Mouse (Mus musculus): ENCODE data around the gene Mrpl12. TPM values are rescaled to one million over a fixed set of nuclear protein-coding genes. Genes with fewer than 3 reads are reported as not detected.

Mrpl12 gene
- polyA plus RNA-seq (2014; fragmentation: Illumina TruSeq; extraction: RNeasy Lipid Tissue Mini Kit (QIAGEN cat#74804); ENCODE audit: low read depth, low replicate concordance): 6.1 TPM

DNA sequence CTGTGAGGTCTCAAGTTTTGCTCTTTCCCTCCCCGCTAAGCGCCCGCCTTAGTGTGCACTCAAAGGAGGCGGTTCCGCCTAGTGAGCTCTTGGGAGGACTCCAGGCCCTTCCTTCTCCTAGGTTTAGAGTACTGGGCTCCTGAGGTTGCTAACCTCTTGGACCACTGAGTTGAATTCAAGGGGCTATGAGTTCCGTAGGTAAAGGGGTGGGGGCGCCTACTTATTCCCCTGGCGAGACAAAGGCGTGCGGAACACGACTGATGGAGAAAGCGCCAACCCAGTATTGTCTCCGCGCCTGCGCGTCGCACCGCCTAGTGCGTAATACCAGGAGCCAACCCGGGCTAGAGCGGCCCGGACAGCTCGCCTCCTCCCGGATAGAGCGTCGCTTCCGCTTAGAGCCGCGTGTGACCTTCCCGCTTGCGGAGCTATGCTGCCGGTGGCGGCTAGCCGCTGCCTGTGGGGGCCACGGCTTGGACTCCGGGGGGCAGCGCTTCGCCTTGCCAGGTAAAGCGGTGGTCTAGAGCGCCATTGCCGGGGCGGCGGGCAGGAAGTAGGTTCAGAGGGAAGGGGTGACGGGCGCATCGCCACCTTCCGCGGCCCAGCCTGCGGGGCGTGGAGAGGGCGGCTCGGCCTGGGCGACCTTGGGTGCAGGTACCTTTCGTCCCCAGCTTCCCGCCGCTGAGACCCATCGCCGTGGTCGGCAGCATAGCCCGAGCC, at the start of gene Mrpl12:
Gene Mrpl12, plus strand, starts transcription at position 349 of the 717 bp plus-strand sequence.

DNA sequence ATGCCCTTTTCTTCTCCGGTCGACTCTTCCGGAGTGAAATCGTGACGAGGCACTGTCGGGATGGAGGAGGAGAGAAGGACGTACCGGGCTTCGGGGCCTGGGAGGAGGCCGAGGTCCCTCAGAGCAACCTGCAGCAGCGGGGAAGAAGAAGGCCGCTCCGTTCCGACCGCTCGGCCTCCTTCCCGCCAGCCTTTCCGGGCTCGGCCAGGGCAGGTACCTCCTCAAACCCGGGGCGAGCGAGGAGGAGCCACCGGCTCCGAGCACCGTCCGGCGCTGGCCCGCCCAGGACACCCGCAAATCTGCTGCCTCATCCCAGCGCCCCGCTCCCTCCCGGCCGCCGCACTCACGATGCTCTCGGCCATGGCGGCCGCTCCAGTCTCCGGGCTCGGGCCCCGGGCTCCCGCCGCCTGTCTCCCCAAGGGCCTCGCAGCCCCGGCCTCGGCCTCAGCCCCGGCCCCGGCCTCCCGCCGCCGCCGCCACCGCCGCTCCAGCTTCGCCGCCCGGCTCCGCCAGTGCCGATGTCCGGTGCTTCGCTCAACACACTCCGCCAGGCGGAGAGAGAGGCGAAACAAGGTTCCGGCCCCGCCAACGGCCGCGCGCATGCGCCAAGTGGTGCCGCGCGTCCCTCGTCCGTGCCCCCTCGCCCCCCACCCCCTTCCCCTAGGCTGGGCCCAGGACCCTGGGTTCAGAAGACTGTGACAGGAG, 47.1 kb upstream of the Mrpl12 start, which contains the start of gene Nploc4:
Gene Nploc4, minus strand, starts transcription at position 557 of the 705 bp plus-strand sequence.

GRCm38 (mm10) chr11:120442344-120442743, 42.1 kb upstream of the Mrpl12 start, which contains the start of gene Tspan10:
TSS of gene Tspan10 (plus strand) at chr11:120442644.

DNA sequence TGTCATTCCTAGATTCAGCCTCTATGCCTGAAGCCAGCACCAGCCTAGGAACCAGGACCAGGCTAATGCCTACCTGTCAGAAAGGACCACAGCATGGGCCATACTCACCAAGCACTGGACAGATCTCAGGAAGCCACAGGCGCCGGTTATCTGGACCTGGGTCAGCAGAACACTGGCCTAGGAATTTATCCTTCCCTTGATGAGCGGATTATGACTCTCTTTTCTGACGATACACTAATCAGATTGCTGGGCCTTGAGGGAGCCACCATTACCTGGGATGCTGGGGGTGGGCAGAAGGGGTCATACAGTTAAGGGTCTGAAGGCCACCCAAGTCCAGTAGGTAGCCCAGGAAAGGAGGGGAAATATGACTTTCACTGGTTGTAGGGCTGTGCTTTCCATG, 31.1 kb upstream of the Mrpl12 start, which contains the start of gene Pde6g:
Gene Pde6g, minus strand, starts transcription at position 195 of the 400 bp plus-strand sequence.

GRCm38 (mm10) chr11:120457772-120458751, 26.4 kb upstream of the Mrpl12 start, which contains the start of the genes Oxld1 and Ccdc137:
TSS of gene Oxld1 (minus strand) at chr11:120458068.
TSS of gene Ccdc137 (plus strand) at chr11:120458115.

DNA sequence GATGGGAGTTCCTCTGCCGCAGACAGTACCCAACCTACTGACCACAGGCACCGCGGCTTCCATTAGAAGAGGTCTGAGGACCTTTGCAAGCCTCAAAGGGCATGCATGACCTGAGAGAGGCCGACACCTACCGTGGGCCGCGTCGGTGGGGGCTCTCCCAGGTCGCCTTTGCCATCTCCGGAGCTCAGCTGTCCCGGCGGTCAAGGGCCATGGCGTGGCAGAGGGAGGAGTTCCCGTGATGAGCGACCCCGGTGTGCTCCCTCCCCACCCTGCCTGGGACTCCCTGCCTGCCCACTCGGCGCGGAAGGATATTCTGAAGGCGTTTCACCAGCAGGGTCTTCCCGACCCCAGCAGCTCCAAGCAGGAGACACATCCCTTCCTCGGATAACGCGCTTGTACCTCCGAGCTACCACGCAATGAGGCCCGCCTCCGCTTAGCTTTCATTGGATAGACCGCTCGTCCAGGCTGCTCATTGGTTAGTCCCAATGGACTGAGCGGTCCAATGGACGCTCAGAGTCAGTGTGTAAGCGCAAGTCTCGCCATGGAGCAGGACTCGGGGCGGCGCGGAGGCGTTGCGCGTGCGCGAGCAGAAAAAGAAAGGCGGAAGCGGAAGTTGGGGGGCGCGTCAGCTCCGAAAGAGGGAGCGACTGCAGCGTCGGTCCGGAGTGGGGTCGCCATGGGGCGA, 17.2 kb upstream of the Mrpl12 start, which contains the start of gene Arl16:
Gene Arl16, minus strand, starts transcription at position 557 of the 685 bp plus-strand sequence.

GRCm38 (mm10) chr11:120491317-120492023, 7.1 kb downstream of the Mrpl12 start, which contains the start of gene Slc25a10:
TSS of gene Slc25a10 (plus strand) at chr11:120491840.

GRCm38 (mm10) chr11:120530085-120530964, 45.9 kb downstream of the Mrpl12 start, which contains the start of gene Gcgr:
TSS of gene Gcgr (plus strand) at chr11:120530699.

Other genes starting within 250 kb of the Mrpl12 start
- gene Actg1, start 136.1 kb upstream of the Mrpl12 start, polyA plus RNA-seq (2014; fragmentation: Illumina TruSeq; extraction: RNeasy Lipid Tissue Mini Kit (QIAGEN cat#74804); ENCODE audit: low read depth, low replicate concordance): 656 TPM
- gene Fscn2, start 123.1 kb upstream of the Mrpl12 start, polyA plus RNA-seq (2014; fragmentation: Illumina TruSeq; extraction: RNeasy Lipid Tissue Mini Kit (QIAGEN cat#74804); ENCODE audit: low read depth, low replicate concordance): not detected
- not detected for gene Faap100, start 105.8 kb upstream of the Mrpl12 start, polyA plus RNA-seq (2014; fragmentation: Illumina TruSeq; extraction: RNeasy Lipid Tissue Mini Kit (QIAGEN cat#74804); ENCODE audit: low read depth, low replicate concordance)
- gene Nploc4, start 46.9 kb upstream of the Mrpl12 start, polyA plus RNA-seq (2014; fragmentation: Illumina TruSeq; extraction: RNeasy Lipid Tissue Mini Kit (QIAGEN cat#74804); ENCODE audit: low read depth, low replicate concordance): 13.1 TPM
- gene Tspan10, start 42.0 kb upstream of the Mrpl12 start, polyA plus RNA-seq (2014; fragmentation: Illumina TruSeq; extraction: RNeasy Lipid Tissue Mini Kit (QIAGEN cat#74804); ENCODE audit: low read depth, low replicate concordance): not detected
- not detected for gene Pde6g, start 31.1 kb upstream of the Mrpl12 start, polyA plus RNA-seq (2014; fragmentation: Illumina TruSeq; extraction: RNeasy Lipid Tissue Mini Kit (QIAGEN cat#74804); ENCODE audit: low read depth, low replicate concordance)
- not detected for gene Oxld1, start 26.5 kb upstream of the Mrpl12 start, polyA plus RNA-seq (2014; fragmentation: Illumina TruSeq; extraction: RNeasy Lipid Tissue Mini Kit (QIAGEN cat#74804); ENCODE audit: low read depth, low replicate concordance)
- 12.8 TPM for gene Ccdc137, start 26.5 kb upstream of the Mrpl12 start, polyA plus RNA-seq (2014; fragmentation: Illumina TruSeq; extraction: RNeasy Lipid Tissue Mini Kit (QIAGEN cat#74804); ENCODE audit: low read depth, low replicate concordance)
- gene Arl16, start 17.0 kb upstream of the Mrpl12 start, polyA plus RNA-seq (2014; fragmentation: Illumina TruSeq; extraction: RNeasy Lipid Tissue Mini Kit (QIAGEN cat#74804); ENCODE audit: low read depth, low replicate concordance): 9.9 TPM
- 2.5 TPM for gene Slc25a10, start 7.2 kb downstream of the Mrpl12 start, polyA plus RNA-seq (2014; fragmentation: Illumina TruSeq; extraction: RNeasy Lipid Tissue Mini Kit (QIAGEN cat#74804); ENCODE audit: low read depth, low replicate concordance)
- 2.3 TPM for gene Gcgr, start 46.1 kb downstream of the Mrpl12 start, polyA plus RNA-seq (2014; fragmentation: Illumina TruSeq; extraction: RNeasy Lipid Tissue Mini Kit (QIAGEN cat#74804); ENCODE audit: low read depth, low replicate concordance)
- 0.89 TPM for gene Mcrip1, start 65.1 kb downstream of the Mrpl12 start, polyA plus RNA-seq (2014; fragmentation: Illumina TruSeq; extraction: RNeasy Lipid Tissue Mini Kit (QIAGEN cat#74804); ENCODE audit: low read depth, low replicate concordance)
- gene Ppp1r27, start 66.5 kb downstream of the Mrpl12 start, polyA plus RNA-seq (2014; fragmentation: Illumina TruSeq; extraction: RNeasy Lipid Tissue Mini Kit (QIAGEN cat#74804); ENCODE audit: low read depth, low replicate concordance): not detected
- gene P4hb, start 88.6 kb downstream of the Mrpl12 start, polyA plus RNA-seq (2014; fragmentation: Illumina TruSeq; extraction: RNeasy Lipid Tissue Mini Kit (QIAGEN cat#74804); ENCODE audit: low read depth, low replicate concordance): 238 TPM
- gene Arhgdia, start 97.0 kb downstream of the Mrpl12 start, polyA plus RNA-seq (2014; fragmentation: Illumina TruSeq; extraction: RNeasy Lipid Tissue Mini Kit (QIAGEN cat#74804); ENCODE audit: low read depth, low replicate concordance): 20.6 TPM
- 11.9 TPM for gene Alyref, start 113.8 kb downstream of the Mrpl12 start, polyA plus RNA-seq (2014; fragmentation: Illumina TruSeq; extraction: RNeasy Lipid Tissue Mini Kit (QIAGEN cat#74804); ENCODE audit: low read depth, low replicate concordance)
- gene Anapc11, start 113.8 kb downstream of the Mrpl12 start, polyA plus RNA-seq (2014; fragmentation: Illumina TruSeq; extraction: RNeasy Lipid Tissue Mini Kit (QIAGEN cat#74804); ENCODE audit: low read depth, low replicate concordance): 7.1 TPM
- gene Npb, start 123.9 kb downstream of the Mrpl12 start, polyA plus RNA-seq (2014; fragmentation: Illumina TruSeq; extraction: RNeasy Lipid Tissue Mini Kit (QIAGEN cat#74804); ENCODE audit: low read depth, low replicate concordance): not detected
- 15.0 TPM for gene Pcyt2, start 133.3 kb downstream of the Mrpl12 start, polyA plus RNA-seq (2014; fragmentation: Illumina TruSeq; extraction: RNeasy Lipid Tissue Mini Kit (QIAGEN cat#74804); ENCODE audit: low read depth, low replicate concordance)
- gene Sirt7, start 140.6 kb downstream of the Mrpl12 start, polyA plus RNA-seq (2014; fragmentation: Illumina TruSeq; extraction: RNeasy Lipid Tissue Mini Kit (QIAGEN cat#74804); ENCODE audit: low read depth, low replicate concordance): 3.0 TPM
- 11.3 TPM for gene Mafg, start 149.0 kb downstream of the Mrpl12 start, polyA plus RNA-seq (2014; fragmentation: Illumina TruSeq; extraction: RNeasy Lipid Tissue Mini Kit (QIAGEN cat#74804); ENCODE audit: low read depth, low replicate concordance)
- gene Pycr1, start 159.2 kb downstream of the Mrpl12 start, polyA plus RNA-seq (2014; fragmentation: Illumina TruSeq; extraction: RNeasy Lipid Tissue Mini Kit (QIAGEN cat#74804); ENCODE audit: low read depth, low replicate concordance): 0.32 TPM
- gene Myadml2, start 163.5 kb downstream of the Mrpl12 start, polyA plus RNA-seq (2014; fragmentation: Illumina TruSeq; extraction: RNeasy Lipid Tissue Mini Kit (QIAGEN cat#74804); ENCODE audit: low read depth, low replicate concordance): not detected
- gene Notum, start 176.6 kb downstream of the Mrpl12 start, polyA plus RNA-seq (2014; fragmentation: Illumina TruSeq; extraction: RNeasy Lipid Tissue Mini Kit (QIAGEN cat#74804); ENCODE audit: low read depth, low replicate concordance): not detected
- gene Aspscr1, start 188.4 kb downstream of the Mrpl12 start, polyA plus RNA-seq (2014; fragmentation: Illumina TruSeq; extraction: RNeasy Lipid Tissue Mini Kit (QIAGEN cat#74804); ENCODE audit: low read depth, low replicate concordance): 1.6 TPM
- 0.97 TPM for gene Cenpx, start 229.1 kb downstream of the Mrpl12 start, polyA plus RNA-seq (2014; fragmentation: Illumina TruSeq; extraction: RNeasy Lipid Tissue Mini Kit (QIAGEN cat#74804); ENCODE audit: low read depth, low replicate concordance)
- gene Lrrc45, start 229.3 kb downstream of the Mrpl12 start, polyA plus RNA-seq (2014; fragmentation: Illumina TruSeq; extraction: RNeasy Lipid Tissue Mini Kit (QIAGEN cat#74804); ENCODE audit: low read depth, low replicate concordance): 0.24 TPM
- not detected for gene Rac3, start 236.9 kb downstream of the Mrpl12 start, polyA plus RNA-seq (2014; fragmentation: Illumina TruSeq; extraction: RNeasy Lipid Tissue Mini Kit (QIAGEN cat#74804); ENCODE audit: low read depth, low replicate concordance)
- gene Dcxr, start 242.7 kb downstream of the Mrpl12 start, polyA plus RNA-seq (2014; fragmentation: Illumina TruSeq; extraction: RNeasy Lipid Tissue Mini Kit (QIAGEN cat#74804); ENCODE audit: low read depth, low replicate concordance): 1.3 TPM
- not detected for gene Cbr2, start 247.5 kb downstream of the Mrpl12 start, polyA plus RNA-seq (2014; fragmentation: Illumina TruSeq; extraction: RNeasy Lipid Tissue Mini Kit (QIAGEN cat#74804); ENCODE audit: low read depth, low replicate concordance)

Measured in kidney, adult 10 weeks (tissue).